ENCODE assay signal across 26 mouse cellular contexts in genomic region chr2:29637528-29637927, GRCm38 (mm10). TPM values are rescaled to one million over a fixed set of nuclear protein-coding genes. Genes with fewer than 3 reads are reported as not detected.
A peak's percentile ranks its signal among the peaks of the same experiment; 100 is the strongest.
DNase-seq lines count a peak whose midpoint lies in the region; ATAC-seq and TF ChIP-seq lines count a peak whose summit lies in the region.
"Had no signal": no experiment of that assay in that cellular context is flagged by ENCODE, and none has a peak within 500 bp of the region (broad histone marks: within the 10 kb centered on the region; RNA-seq: fewer than 3 reads in every experiment).

No protein-coding gene starts in this region.

- no peak overlapping the region for H3K9ac ChIP-seq in heart, adult 2 months (ENCODE audit: low read depth, low read length)
- no peak overlapping the region for H3K9ac ChIP-seq in hindbrain, embryonic 16.5 days (ENCODE audit: low read depth, low read length)
- no peak overlapping the region for H3K9ac ChIP-seq in stomach, postnatal 0 days (ENCODE audit: low read length)
- H3K9ac ChIP-seq: embryonic facial prominence, embryonic 15.5 days; forebrain, embryonic 15.5 days; liver, postnatal 0 days; midbrain, embryonic 15.5 days; neural tube, embryonic 13.5 days had no signal

- peaks cover 8% of the 10 kb centered on the region for H3K36me3 ChIP-seq in heart, adult 2 months (ENCODE audit: control insufficient read depth, insufficient read depth, low read length)
- H3K36me3 ChIP-seq in hindbrain, embryonic 16.5 days (ENCODE audit: control insufficient read depth, insufficient read depth, low read length): no peaks in the 10 kb centered on the region
- peaks cover 14% of the 10 kb centered on the region for H3K36me3 ChIP-seq in hindbrain, embryonic 10.5 days
- H3K36me3 ChIP-seq in spleen, adult 2 months (ENCODE audit: control insufficient read depth, insufficient read depth, low read length): no peaks in the 10 kb centered on the region
- H3K36me3 ChIP-seq in stomach, postnatal 0 days (ENCODE audit: control insufficient read depth, insufficient read depth, low read length): no peaks in the 10 kb centered on the region
- H3K36me3 ChIP-seq: embryonic facial prominence, embryonic 15.5 days; forebrain, embryonic 15.5 days; midbrain, embryonic 15.5 days; neural tube, embryonic 13.5 days had no signal

- DNase-seq in heart, adult 2 months: no peak
- DNase-seq in heart, postnatal 25 days (ENCODE audit: low spot score): no peak
- DNase-seq in hindbrain, embryonic 10.5 days (ENCODE audit: low spot score): no peak
- DNase-seq in spleen, adult 2 months (ENCODE audit: low read depth in 1 of 2, low spot score in 2 of 2): no peak
- no peak for DNase-seq in spleen, postnatal 4 days (ENCODE audit: low spot score in 2 of 2)
- DNase-seq in stomach, postnatal 0 days (ENCODE audit: low spot score): no peak
- no peak for DNase-seq in adrenal gland, postnatal 14 days
- DNase-seq: adrenal gland, adult 8-10 months; cerebellum, adult 9-10 months; gastrocnemius, postnatal 10 days; kidney, adult 8-10 months; kidney, postnatal 36 days; layer of hippocampus, postnatal 36 days; lung, postnatal 36 days; retina, postnatal 1 day; thymus, adult 2 months; thymus, postnatal 4 days had no signal

- peaks cover 63% of the 10 kb centered on the region for H3K4me1 ChIP-seq in heart, adult 2 months (ENCODE audit: control insufficient read depth, insufficient read depth, low read length)
- peaks cover 13% of the 10 kb centered on the region for H3K4me1 ChIP-seq in hindbrain, embryonic 16.5 days (ENCODE audit: control insufficient read depth, insufficient read depth, low read depth, low read length)
- H3K4me1 ChIP-seq in hindbrain, embryonic 10.5 days (replicated peaks): peaks cover 39% of the 10 kb centered on the region
- H3K4me1 ChIP-seq in spleen, adult 2 months (ENCODE audit: control insufficient read depth, insufficient read depth, insufficient read length): peaks cover 56% of the 10 kb centered on the region
- H3K4me1 ChIP-seq in stomach, postnatal 0 days (replicated peaks; ENCODE audit: control insufficient read depth, insufficient read depth): peaks cover 3% of the 10 kb centered on the region

- no peaks in the 10 kb centered on the region for H3K9me3 ChIP-seq in hindbrain, embryonic 16.5 days (ENCODE audit: control insufficient read depth, low read length)
- H3K9me3 ChIP-seq in hindbrain, embryonic 10.5 days: no peaks in the 10 kb centered on the region
- no peaks in the 10 kb centered on the region for H3K9me3 ChIP-seq in stomach, postnatal 0 days (ENCODE audit: control insufficient read depth, low read length)
- H3K9me3 ChIP-seq: embryonic facial prominence, embryonic 15.5 days; forebrain, embryonic 15.5 days; megakaryocyte, embryonic 14.5 days; midbrain, embryonic 15.5 days; neural tube, embryonic 13.5 days had no signal

- H3K79me2 ChIP-seq in heart, adult 2 months (replicated peaks; ENCODE audit: control insufficient read depth, insufficient read depth, low read length): peaks cover 9% of the 10 kb centered on the region

- no peak overlapping the region for H3K4me2 ChIP-seq in hindbrain, embryonic 16.5 days (ENCODE audit: low read length)
- H3K4me2 ChIP-seq in stomach, postnatal 0 days (replicated peaks; ENCODE audit: low read depth): no peak overlapping the region
- H3K4me2 ChIP-seq: embryonic facial prominence, embryonic 15.5 days; forebrain, embryonic 15.5 days; liver, embryonic 11.5 days; midbrain, embryonic 15.5 days; neural tube, embryonic 13.5 days had no signal

- no peak overlapping the region for H3K4me3 ChIP-seq in heart, adult 2 months
- H3K4me3 ChIP-seq in hindbrain, embryonic 16.5 days (ENCODE audit: low read length): no peak overlapping the region
- H3K4me3 ChIP-seq in hindbrain, embryonic 10.5 days: no peak overlapping the region
- H3K4me3 ChIP-seq in spleen, adult 2 months (ENCODE audit: extremely low read depth, insufficient read depth, insufficient read length): no peak overlapping the region
- H3K4me3 ChIP-seq in stomach, postnatal 0 days (ENCODE audit: low read depth, low read length): no peak overlapping the region
- H3K4me3 ChIP-seq: embryonic facial prominence, embryonic 15.5 days; forebrain, embryonic 15.5 days; megakaryocyte, embryonic 14.5 days; midbrain, embryonic 15.5 days; neural tube, embryonic 13.5 days had no signal

- H3K27ac ChIP-seq in heart, adult 2 months: peak overlapping the region; percentile 85
- H3K27ac ChIP-seq in hindbrain, embryonic 16.5 days (ENCODE audit: low read depth, low read length): 0 out of 2 replicates have a peak overlapping the region, but pooled peaks have one; percentile 12
- H3K27ac ChIP-seq in hindbrain, embryonic 10.5 days: no peak overlapping the region
- H3K27ac ChIP-seq in spleen, adult 2 months (ENCODE audit: insufficient read depth, low read length): peak overlapping the region; percentile 48
- peak overlapping the region; percentile 24; the same call in 1 of the 2 replicates for H3K27ac ChIP-seq in stomach, postnatal 0 days (replicated peaks)
- H3K27ac ChIP-seq: embryonic facial prominence, embryonic 15.5 days; forebrain, embryonic 15.5 days; hindbrain, postnatal 0 days; midbrain, embryonic 15.5 days; neural tube, embryonic 13.5 days had no signal

- no peak for TF ChIP-seq EP300 in heart, adult 2 months (IDR thresholded peaks at IDR 0.05; ENCODE audit: insufficient read depth, low read depth, low read length)
- no peak for TF ChIP-seq EP300 in stomach, postnatal 0 days (optimal IDR thresholded peaks at IDR 0.05)

- no peaks in the 10 kb centered on the region for H3K27me3 ChIP-seq in heart, adult 2 months (ENCODE audit: control insufficient read depth, insufficient read depth, low read length)
- H3K27me3 ChIP-seq in hindbrain, embryonic 16.5 days (replicated peaks; ENCODE audit: control insufficient read depth, insufficient read depth, low read length): no peaks in the 10 kb centered on the region
- H3K27me3 ChIP-seq in hindbrain, embryonic 10.5 days (ENCODE audit: insufficient read depth, poor library complexity, severe bottlenecking): no peaks in the 10 kb centered on the region
- H3K27me3 ChIP-seq in spleen, adult 2 months (ENCODE audit: control insufficient read depth, insufficient read depth, low read length): no peaks in the 10 kb centered on the region
- H3K27me3 ChIP-seq in stomach, postnatal 0 days (ENCODE audit: control insufficient read depth, insufficient read depth, low read length): no peaks in the 10 kb centered on the region
- H3K27me3 ChIP-seq: embryonic facial prominence, embryonic 15.5 days; forebrain, embryonic 15.5 days; megakaryocyte, embryonic 14.5 days; midbrain, embryonic 15.5 days; neural tube, embryonic 13.5 days had no signal

- TF ChIP-seq CTCF in heart, adult 2 months (IDR thresholded peaks at IDR 0.05): no peak
- no peak for TF ChIP-seq CTCF in spleen, adult 2 months (IDR thresholded peaks at IDR 0.05; ENCODE audit: extremely low read depth, insufficient read depth, insufficient read length, insufficient replicate concordance)
- TF ChIP-seq CTCF in stomach, postnatal 0 days (IDR thresholded peaks at IDR 0.05; ENCODE audit: low read depth): no peak

- ATAC-seq in hindbrain, embryonic 16.5 days: no peak
- ATAC-seq in stomach, postnatal 0 days (ENCODE audit: low FRiP score, low TSS enrichment): no peak
- ATAC-seq: forebrain, embryonic 15.5 days; hindbrain, postnatal 0 days; liver, postnatal 0 days; midbrain, embryonic 15.5 days had no signal

- intact Hi-C loops in heart, adult 2 months (cut with DNase I): no loop called here
- intact Hi-C loops in heart, postnatal 25 days (cut with DNase I): no loop called here

- TF ChIP-seq POLR2A in heart, adult 2 months (IDR thresholded peaks at IDR 0.05; ENCODE audit: insufficient read depth, low read depth, low read length): no peak
- TF ChIP-seq POLR2A in spleen, adult 2 months (IDR thresholded peaks at IDR 0.05; ENCODE audit: low read depth, low read length): no peak

RNA-seq across cellular contexts. Expression of gene Rapgef1, which starts 18.0 kb away (rescaled TPM):
- total RNA-seq in heart, adult 2 months (2021): 100 to 1,000 TPM in 1 of 2 experiments, 10 to 100 TPM in 1; 96.7 to 116 TPM
- polyA plus RNA-seq in heart, adult 2 months (2012; rRNA removed): 65.0 and 86.1 TPM in 2 replicates
- 10 to 100 TPM; 85.1 to 94.1 TPM for total RNA-seq in heart, postnatal 25 days (2021)
- polyA plus RNA-seq in hindbrain, embryonic 16.5 days (2015; fragmentation: Nextera tagmentation; extraction: Ambion mirVana): 14.8 and 18.6 TPM in 2 replicates
- 13.5 and 16.0 TPM in 2 replicates for polyA plus RNA-seq in hindbrain, embryonic 10.5 days (2016; fragmentation: Nextera tagmentation; extraction: Ambion mirVana)
- 75.1 and 95.9 TPM in 2 replicates for polyA plus RNA-seq in spleen, adult 2 months (2012; rRNA removed)
- 7.2 and 7.6 TPM in 2 replicates for polyA plus RNA-seq in stomach, postnatal 0 days (2015; fragmentation: Nextera tagmentation; extraction: Ambion mirVana)
- 57.3 and 61.2 TPM in 2 replicates for total RNA-seq in adrenal gland, postnatal 14 days (2021)
